Mouse (Mus musculus) hindbrain, embryonic 11.5 days (tissue): Measurements from ENCODE around the gene Mkks. TPM values are rescaled to one million over a fixed set of nuclear protein-coding genes. Genes with fewer than 3 reads are reported as not detected.
A peak's percentile ranks its signal among the peaks of the same experiment; 100 is the strongest.

Experiments
- ATAC-seq: fragments of 200-750 bp; cut with Nextera tagmentation; 2 replicates; pipeline ENCODE4 v1.8.0; 2017; ENCODE audit warnings: mild to moderate bottlenecking, moderate TSS enrichment, moderate library complexity; ENCODE audit not compliant: low FRiP score
- DNase-seq: peaks from one replicate; pipeline ENCODE4 v3.0.0-alpha.2; 2015; ENCODE audit warnings: low spot score
- H3K27ac ChIP-seq: fragments of 300-500 bp; sonication (generic); 2 replicates; pipeline ENCODE4 v1.5.1; 2014; ENCODE audit warnings: mild to moderate bottlenecking, low read depth, low read length
- H3K27me3 ChIP-seq: fragments of 300-500 bp; sonication (generic); 2 replicates; pipeline ENCODE4 v1.6.1; 2014; ENCODE audit warnings: mild to moderate bottlenecking, low read length, moderate library complexity, mixed read lengths; ENCODE audit not compliant: control insufficient read depth, insufficient read depth
- H3K36me3 ChIP-seq: fragments of 300-500 bp; sonication (generic); 2 replicates; pipeline ENCODE4 v1.6.1; 2014; ENCODE audit warnings: mild to moderate bottlenecking, low read length, moderate library complexity, mixed read lengths; ENCODE audit not compliant: control insufficient read depth, insufficient read depth
- H3K4me1 ChIP-seq: fragments of 300-500 bp; sonication (generic); replicated peaks from 2 replicates; pipeline ENCODE4 v1.6.1; 2014; ENCODE audit warnings: low read length, mixed read lengths; ENCODE audit not compliant: control insufficient read depth, insufficient read depth
- H3K4me2 ChIP-seq: fragments of 300-500 bp; sonication (generic); replicated peaks from 2 replicates; pipeline ENCODE4 v1.6.1; 2014; ENCODE audit warnings: mild to moderate bottlenecking, low read depth, low read length
- H3K4me3 ChIP-seq: fragments of 300-500 bp; sonication (generic); 2 replicates; pipeline ENCODE4 v1.5.1; 2014; ENCODE audit warnings: low read depth, low read length
- H3K9ac ChIP-seq: fragments of 300-500 bp; sonication (generic); 2 replicates; pipeline ENCODE4 v1.6.1; 2014; ENCODE audit warnings: low read depth, low read length
- H3K9me3 ChIP-seq: fragments of 300-500 bp; sonication (generic); 2 replicates; pipeline ENCODE4 v1.6.1; 2016; ENCODE audit warnings: low read length; ENCODE audit not compliant: control insufficient read depth
- WGBS: fragments of 180-500 bp; shearing (Covaris S2); extraction: QIAGEN DNeasy Blood & Tissue Kit; methylation state at CpG from one replicate; pipeline ENCODE4 v1.1.7; 2014; 5-methylcytosine and 5-hydroxymethylcytosine counted together
- polyA plus RNA-seq: library from polyadenylated mRNA; unstranded; fragments of >200 nt; fragmentation: Nextera tagmentation; extraction: Ambion mirVana; gene quantifications from 2 replicates; pipeline ENCODE4 v1.2.1, GENCODE M21; 2014

Gene Mkks
- 18.3 and 18.8 TPM in 2 replicates for polyA plus RNA-seq

DNA sequence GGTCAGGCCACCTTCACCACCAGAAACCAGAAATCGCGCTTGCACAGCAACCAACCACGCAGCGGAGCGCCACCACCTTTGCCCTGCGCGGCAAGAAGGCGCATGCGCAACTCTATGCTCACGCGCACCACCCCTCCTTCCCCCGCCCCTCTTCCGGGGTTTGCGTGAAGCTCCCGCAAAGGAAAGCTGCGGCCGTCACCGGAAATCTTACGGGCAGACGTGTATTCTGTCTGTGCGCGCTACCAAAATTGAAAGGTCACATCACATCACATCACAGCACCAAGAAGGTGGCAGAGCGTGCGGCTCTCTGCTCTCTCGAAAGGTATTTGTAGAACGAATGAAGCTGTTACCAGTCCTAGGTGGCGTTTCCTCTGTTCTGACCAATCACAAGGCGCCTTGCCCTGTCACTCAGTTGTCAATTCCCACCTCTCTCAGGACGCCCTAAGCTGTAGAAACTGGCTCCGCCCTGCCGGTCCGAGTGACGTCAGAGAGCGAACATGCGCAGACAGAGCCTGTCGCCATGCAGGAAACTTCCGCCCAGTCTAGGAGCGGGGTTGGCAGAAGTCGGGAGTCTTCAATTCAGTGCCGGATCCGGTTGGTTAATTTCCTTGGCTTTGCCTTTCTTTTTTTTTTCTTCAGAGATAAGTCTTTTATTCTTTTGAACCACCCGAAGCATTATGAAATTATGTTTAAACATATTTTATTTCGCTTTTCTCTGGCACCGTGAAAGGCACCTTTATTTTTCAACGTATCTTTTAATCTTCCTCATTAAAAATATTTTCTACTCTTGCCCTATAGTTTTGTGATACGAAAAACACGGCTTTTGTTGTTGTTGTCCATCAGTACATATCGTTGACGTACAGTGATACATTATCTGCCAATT lies at the start of gene Mkks, which contains the start of the genes Slx4ip and AL731706.1:
Mkks (minus strand) TSS at position 322 of the 883 bp plus-strand sequence.
Slx4ip (plus strand) TSS at position 151 of the 883 bp plus-strand sequence.
AL731706.1 (minus strand) TSS at position 322 of the 883 bp plus-strand sequence.
- ATAC-seq (peak; percentile 98), DNase-seq (peak; percentile 99)
- Histone ChIP-seq H3K4me2 (peak within 1 kb of the TSS; percentile 37), H3K27me3 (no peaks in the 10 kb centered on the region), H3K4me3 (peak within 1 kb of the TSS; percentile 74), H3K27ac (peak within 1 kb of the TSS; percentile 83), H3K4me1 (no peaks in the 10 kb centered on the region), H3K9ac (peak within 1 kb of the TSS; percentile 80), H3K36me3 (no peaks in the 10 kb centered on the region), H3K9me3 (no peaks in the 10 kb centered on the region)
- under 1% methylated on average over 49 of the region's 49 CpGs for WGBS

DNA sequence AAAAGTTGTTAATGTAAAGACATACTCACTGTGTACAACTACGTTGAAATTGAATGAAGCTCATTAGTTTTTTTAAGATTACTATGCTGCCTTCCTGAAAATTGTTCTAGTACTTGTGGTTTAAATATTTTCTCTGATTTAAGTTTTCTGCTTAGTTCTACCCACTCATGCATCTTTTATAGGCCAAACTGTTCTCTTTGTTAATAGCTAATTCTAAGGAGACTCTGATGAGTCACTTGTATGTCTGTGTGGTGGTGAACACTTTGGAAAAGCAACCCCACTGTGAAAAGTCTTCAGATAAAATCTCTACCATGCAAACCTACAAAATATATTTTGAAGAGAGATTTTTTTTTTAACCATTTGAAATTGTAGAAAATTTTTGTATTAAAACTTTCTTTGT lies 47.1 kb upstream of the Mkks start:
- DNase-seq, result no peak
- no peaks in the 10 kb centered on the region for H3K9me3 ChIP-seq
- 88% methylated on average over 1 of the region's 1 CpGs for WGBS
- H3K9ac ChIP-seq, result no peak overlapping the region
- no peak overlapping the region for H3K4me3 ChIP-seq
- ATAC-seq, result no peak
- no peak overlapping the region for H3K4me2 ChIP-seq
- no peaks in the 10 kb centered on the region for H3K36me3 ChIP-seq
- H3K4me1 ChIP-seq, result no peaks in the 10 kb centered on the region
- no peaks in the 10 kb centered on the region for H3K27me3 ChIP-seq
- H3K27ac ChIP-seq, result no peak overlapping the region

DNA sequence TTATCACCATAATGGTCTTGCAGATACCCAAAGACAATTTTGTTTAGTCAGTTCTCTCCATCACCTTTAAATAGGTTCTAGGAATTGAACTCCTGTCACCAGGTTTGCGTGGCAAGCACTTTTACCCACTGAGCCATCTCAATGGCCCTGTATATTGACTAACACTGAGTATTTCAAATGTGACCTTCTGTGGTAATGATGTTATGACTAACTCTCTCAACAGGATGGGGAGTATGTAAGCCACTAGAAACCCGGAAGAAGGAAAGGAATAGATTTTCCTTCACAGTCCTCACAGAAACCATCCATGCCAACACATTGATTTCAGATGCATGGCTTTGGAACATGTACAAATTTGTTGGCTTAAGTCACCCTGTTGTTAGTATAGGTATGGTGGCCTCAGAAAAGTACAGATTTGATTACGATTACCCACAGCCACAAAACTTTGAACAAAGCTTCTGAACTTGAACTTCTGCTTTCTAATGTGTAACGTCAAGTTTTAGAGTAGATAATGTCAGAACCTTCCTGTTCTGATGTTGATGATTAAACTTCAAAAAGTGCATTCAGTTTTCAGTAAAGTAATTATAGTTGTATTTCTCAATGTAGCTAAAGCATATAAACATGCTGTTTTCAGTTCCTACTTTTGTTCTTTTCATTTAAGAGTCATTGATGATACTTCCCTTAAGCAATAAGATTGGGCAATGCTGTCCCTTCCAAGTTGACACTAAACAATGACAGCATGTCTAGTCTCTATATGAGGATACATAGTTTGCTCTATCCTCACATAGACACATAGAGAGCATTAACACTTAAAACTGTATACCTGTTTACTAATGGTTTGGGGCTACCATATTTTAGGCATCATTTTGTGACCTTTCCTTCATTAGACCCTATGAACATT lies 45.5 kb upstream of the Mkks start:
- H3K9ac ChIP-seq, result no peak overlapping the region
- H3K4me2 ChIP-seq, result no peak overlapping the region
- no peak overlapping the region for H3K4me3 ChIP-seq
- ATAC-seq (no peak), DNase-seq (no peak)
- H3K27me3 ChIP-seq, result no peaks in the 10 kb centered on the region
- WGBS, result 94% methylated on average over 4 of the region's 4 CpGs
- H3K9me3 ChIP-seq, result no peaks in the 10 kb centered on the region
- H3K27ac ChIP-seq, result no peak overlapping the region
- H3K4me1 ChIP-seq, result no peaks in the 10 kb centered on the region
- no peaks in the 10 kb centered on the region for H3K36me3 ChIP-seq

DNA sequence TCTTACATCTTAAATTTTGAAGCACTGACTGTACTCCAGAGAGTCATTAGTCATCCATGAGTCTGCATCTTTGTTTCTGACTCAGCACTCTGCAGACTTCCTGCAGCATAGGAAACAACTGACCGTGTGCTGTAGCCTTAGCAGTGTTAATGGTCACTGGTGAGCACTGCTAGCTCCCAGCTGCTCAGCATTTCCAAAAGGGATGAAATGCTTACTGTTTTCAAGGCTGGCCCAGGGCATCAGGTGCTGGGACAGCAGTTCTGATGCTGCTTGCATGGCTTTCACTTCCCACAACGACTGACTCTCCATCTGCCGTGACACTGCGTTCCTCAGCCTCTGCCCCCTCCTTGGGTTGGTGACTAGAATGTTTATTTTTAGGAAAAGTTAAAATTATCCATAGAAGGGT lies 29.8 kb upstream of the Mkks start:
- no peak for DNase-seq

DNA sequence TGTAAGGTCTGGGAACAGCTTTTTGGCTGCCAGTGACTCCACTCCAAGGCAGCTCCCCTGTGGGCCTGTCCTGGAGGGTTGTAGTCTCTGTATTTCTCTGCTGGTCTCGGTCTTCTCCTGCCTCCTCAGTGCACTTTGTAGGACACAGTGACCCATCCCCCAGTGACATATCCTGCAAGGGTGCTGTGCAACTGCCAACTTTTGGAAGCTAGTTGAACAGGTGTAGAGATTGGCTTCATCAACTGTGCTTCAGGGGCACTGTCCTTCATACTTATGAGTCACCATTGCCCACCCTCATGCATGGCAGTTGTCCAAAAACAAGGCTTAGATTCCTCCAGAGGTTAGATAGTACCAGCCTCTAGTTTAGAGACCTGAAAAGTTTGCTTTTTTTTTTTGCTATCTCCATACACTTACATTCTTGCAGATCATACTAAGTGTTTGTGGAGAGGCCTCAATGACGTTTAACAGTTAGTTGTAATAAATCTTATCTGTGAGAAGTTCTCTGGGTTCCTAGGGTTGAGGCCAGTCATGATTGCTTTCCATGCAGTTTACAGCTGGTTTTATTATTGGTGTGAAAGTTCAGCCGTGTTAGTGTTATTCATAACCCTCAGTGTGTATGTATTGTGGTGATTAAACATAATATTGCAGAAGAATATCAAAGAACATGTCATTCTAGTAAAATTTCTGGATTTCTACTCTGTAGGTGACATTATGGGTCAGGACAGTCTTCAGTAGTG lies 29.2 kb upstream of the Mkks start:
- H3K9ac ChIP-seq, result no peak overlapping the region
- no peak overlapping the region for H3K4me2 ChIP-seq
- H3K27me3 ChIP-seq, result no peaks in the 10 kb centered on the region
- no peak for DNase-seq
- no peaks in the 10 kb centered on the region for H3K36me3 ChIP-seq
- ATAC-seq, result no peak
- no peaks in the 10 kb centered on the region for H3K9me3 ChIP-seq
- WGBS, result 91% methylated on average over 3 of the region's 3 CpGs
- H3K27ac ChIP-seq, result no peak overlapping the region
- no peaks in the 10 kb centered on the region for H3K4me1 ChIP-seq
- H3K4me3 ChIP-seq, result no peak overlapping the region

More for the DNA sequence above, 29.8 kb upstream of the Mkks start:
- peak; percentile 25; the same call in 1 of the 2 replicates for ATAC-seq
- Histone ChIP-seq H3K4me1 (no peaks in the 10 kb centered on the region), H3K4me2 (no peak overlapping the region), H3K4me3 (no peak overlapping the region), H3K9ac (no peak overlapping the region), H3K27me3 (no peaks in the 10 kb centered on the region), H3K27ac (no peak overlapping the region), H3K9me3 (no peaks in the 10 kb centered on the region), H3K36me3 (no peaks in the 10 kb centered on the region)
- 73% methylated on average over 4 of the region's 4 CpGs for WGBS

- H3K27me3 ChIP-seq, result no peaks in the 10 kb centered on the region
- 100% methylated on average over 1 of the region's 1 CpGs for WGBS
- H3K4me3 ChIP-seq, result no peak overlapping the region
- no peak for DNase-seq
- H3K27ac ChIP-seq, result no peak overlapping the region
- no peaks in the 10 kb centered on the region for H3K4me1 ChIP-seq
- no peak overlapping the region for H3K9ac ChIP-seq
- H3K4me2 ChIP-seq, result no peak overlapping the region
- H3K9me3 ChIP-seq, result no peaks in the 10 kb centered on the region
- ATAC-seq, result no peak
- H3K36me3 ChIP-seq, result no peaks in the 10 kb centered on the region
Observed at GRCm38 (mm10) chr2:136919433-136919832, 28.2 kb upstream of the Mkks start.

DNA sequence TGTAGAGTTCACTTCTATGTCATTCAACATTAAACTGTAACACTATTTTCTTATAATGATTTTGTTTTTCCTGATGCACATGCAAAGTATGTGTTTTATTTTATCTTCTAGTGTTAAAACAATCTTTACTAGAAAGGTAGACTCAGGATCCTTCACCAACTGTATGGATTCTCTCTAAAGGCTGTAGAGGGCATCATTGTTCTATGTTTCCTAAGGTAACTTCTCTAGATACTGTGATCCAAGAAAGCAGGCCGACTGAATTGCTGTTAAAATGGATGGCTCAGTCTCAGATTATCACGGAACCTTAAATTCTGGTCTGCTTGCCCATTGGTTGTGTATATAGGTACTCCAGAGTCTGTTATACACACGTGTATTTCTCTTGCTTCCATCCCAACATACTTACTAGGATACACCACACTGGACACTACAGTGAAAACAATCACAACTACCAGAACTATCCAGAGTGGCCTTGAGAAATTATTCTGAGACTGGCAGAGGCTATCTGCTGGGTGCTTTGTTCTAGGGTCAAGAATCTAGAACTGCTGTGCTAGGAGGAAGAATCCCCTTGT lies 23.2 kb upstream of the Mkks start:
- H3K4me2 ChIP-seq, result no peak overlapping the region
- 64% methylated on average over 3 of the region's 3 CpGs for WGBS
- H3K4me1 ChIP-seq, result 0 out of 2 replicates have a peak, but pooled peaks cover 3% of the 10 kb centered on the region
- ATAC-seq (no peak), DNase-seq (no peak)
- H3K36me3 ChIP-seq, result no peaks in the 10 kb centered on the region
- H3K27ac ChIP-seq, result no peak overlapping the region
- H3K9me3 ChIP-seq, result no peaks in the 10 kb centered on the region
- no peaks in the 10 kb centered on the region for H3K27me3 ChIP-seq
- H3K4me3 ChIP-seq, result no peak overlapping the region
- H3K9ac ChIP-seq, result no peak overlapping the region

GRCm38 (mm10) chr2:136913021-136913420 lies 21.8 kb upstream of the Mkks start:
- Histone ChIP-seq H3K36me3 (no peaks in the 10 kb centered on the region), H3K9me3 (no peaks in the 10 kb centered on the region), H3K4me1 (0 out of 2 replicates have a peak, but pooled peaks cover 3% of the 10 kb centered on the region), H3K4me3 (no peak overlapping the region), H3K4me2 (no peak overlapping the region), H3K9ac (no peak overlapping the region), H3K27ac (no peak overlapping the region), H3K27me3 (no peaks in the 10 kb centered on the region)
- 39% methylated on average over 3 of the region's 3 CpGs for WGBS
- ATAC-seq, result no peak
- DNase-seq, result no peak
